Mouse (Mus musculus): Measurements from ENCODE around the gene Klhl15.

DNA sequence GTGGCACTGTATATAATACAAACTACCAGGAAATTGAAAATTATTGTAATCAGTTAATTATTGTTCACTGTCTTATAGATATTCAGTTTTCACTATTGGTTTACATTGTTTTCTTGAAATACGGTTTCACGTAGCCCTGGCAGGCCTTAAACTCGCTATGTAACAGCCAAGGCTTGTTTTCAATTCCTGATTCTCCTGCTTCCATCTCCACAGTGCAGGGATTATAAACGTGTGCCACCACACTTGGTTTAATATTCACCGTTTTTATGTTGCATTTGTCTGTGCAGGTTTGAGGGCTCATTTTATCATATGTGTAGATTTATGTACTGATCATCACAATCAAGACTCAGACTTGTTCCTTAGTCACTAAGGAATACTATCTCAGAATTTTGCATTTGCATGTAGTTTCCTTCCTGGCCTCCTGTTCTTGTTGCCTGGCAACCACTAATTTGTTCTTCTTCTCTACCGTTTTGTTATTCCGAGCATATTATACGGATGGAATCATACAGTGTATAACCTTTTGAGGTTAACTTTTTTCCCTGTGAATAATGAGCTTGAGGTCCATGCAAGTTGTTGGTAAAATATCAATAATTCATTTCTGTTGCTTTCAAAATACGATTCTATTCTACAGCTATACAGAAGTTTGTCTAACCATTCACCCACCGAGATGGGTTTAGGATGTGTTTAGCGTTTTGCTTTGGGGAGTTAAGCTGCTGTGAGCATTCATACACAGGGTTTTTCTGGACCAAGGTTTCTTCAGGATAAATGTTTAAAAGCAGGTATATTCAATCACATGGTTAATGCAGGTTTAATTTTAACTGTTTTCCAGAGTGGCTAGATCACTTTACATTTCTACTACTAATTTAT lies 86.9 kb downstream of the Klhl15 start:
- TF ChIP-seq CTCF (IDR thresholded peaks at IDR 0.05; ENCODE audit: borderline replicate concordance, control insufficient read depth, extremely low read depth, insufficient read depth, low read length, poor library complexity) (no peak), POLR2A (IDR thresholded peaks at IDR 0.05; ENCODE audit: control insufficient read depth, extremely low read depth, insufficient read depth, low read length, poor library complexity) (no peak)

All from thymus, adult 2 months (tissue).